Mouse (Mus musculus) forebrain, embryonic 16.5 days (tissue): ENCODE results near the gene Adcyap1r1. TPM values are rescaled to one million over a fixed set of nuclear protein-coding genes. Genes with fewer than 3 reads are reported as not detected.

ENCODE experiments used
- ATAC-seq: fragments of 200-750 bp; cut with Nextera tagmentation; 2 replicates; pipeline ENCODE4 v1.8.0; 2017; ENCODE audit warnings: mild to moderate bottlenecking, moderate library complexity
- H3K27ac ChIP-seq: fragments of 300-500 bp; sonication (generic); 2 replicates; pipeline ENCODE4 v1.5.1; 2014; ENCODE audit warnings: low read length, control low read depth
- H3K27me3 ChIP-seq: fragments of 300-500 bp; sonication (generic); replicated peaks from 2 replicates; pipeline ENCODE4 v1.6.1; 2014; ENCODE audit warnings: low read length; ENCODE audit not compliant: control insufficient read depth, insufficient read depth
- H3K36me3 ChIP-seq: fragments of 300-500 bp; sonication (generic); 2 replicates; pipeline ENCODE4 v1.6.1; 2014; ENCODE audit not compliant: control insufficient read depth, insufficient read depth
- H3K4me1 ChIP-seq: fragments of 300-500 bp; sonication (generic); replicated peaks from 2 replicates; pipeline ENCODE4 v1.6.1; 2014; ENCODE audit warnings: low read length; ENCODE audit not compliant: control insufficient read depth, insufficient read depth
- H3K4me2 ChIP-seq: fragments of 300-500 bp; sonication (generic); 2 replicates; pipeline ENCODE4 v1.6.1; 2014; ENCODE audit warnings: mild to moderate bottlenecking, low read length, control low read depth
- H3K4me3 ChIP-seq: fragments of 300-500 bp; sonication (generic); replicated peaks from 2 replicates; pipeline ENCODE4 v1.5.1; 2014; ENCODE audit warnings: mild to moderate bottlenecking, low read length, control low read depth
- H3K9ac ChIP-seq: fragments of 300-500 bp; sonication (generic); replicated peaks from 2 replicates; pipeline ENCODE4 v1.6.1; 2014; ENCODE audit warnings: low read depth, low read length, control low read depth
- H3K9me3 ChIP-seq: fragments of 300-500 bp; sonication (generic); 2 replicates; pipeline ENCODE4 v1.6.1; 2016; ENCODE audit warnings: low read length; ENCODE audit not compliant: control insufficient read depth
- WGBS: fragments of 180-500 bp; shearing (Covaris S2); extraction: QIAGEN DNeasy Blood & Tissue Kit; methylation state at CpG from one replicate; pipeline ENCODE4 v1.1.7; 2014; 5-methylcytosine and 5-hydroxymethylcytosine counted together
- polyA plus RNA-seq: library from polyadenylated mRNA; unstranded; fragments of >200 nt; fragmentation: Nextera tagmentation; extraction: Ambion mirVana; gene quantifications from 2 replicates; pipeline ENCODE4 v1.2.1, GENCODE M21; 2015

Adcyap1r1 gene
- polyA plus RNA-seq, 1 experiment from 2014 or later = 37.9 TPM

- Histone ChIP-seq H3K27ac (peak overlapping the region; percentile 80), H3K4me1 (peaks cover 22% of the 10 kb centered on the region), H3K4me3 (no peak overlapping the region), H3K4me2 (no peak overlapping the region), H3K9me3 (no peaks in the 10 kb centered on the region), H3K27me3 (no peaks in the 10 kb centered on the region), H3K9ac (0 out of 2 replicates have a peak overlapping the region, but pooled peaks have one; percentile 14), H3K36me3 (0 out of 2 replicates have a peak, but pooled peaks cover 3% of the 10 kb centered on the region)
- ATAC-seq = no peak
- WGBS = 65% methylated on average over 7 of the region's 7 CpGs
Measured at GRCm38 (mm10) chr6:55483360-55483759, 31.6 kb downstream of the Adcyap1r1 start.

GRCm38 (mm10) chr6:55484224-55484623, 32.4 kb downstream of the Adcyap1r1 start:
- Histone ChIP-seq H3K27ac (peak overlapping the region; percentile 80), H3K4me2 (0 out of 2 replicates have a peak overlapping the region, but pooled peaks have one; percentile 11), H3K4me3 (no peak overlapping the region), H3K9me3 (no peaks in the 10 kb centered on the region), H3K36me3 (0 out of 2 replicates have a peak, but pooled peaks cover 3% of the 10 kb centered on the region), H3K27me3 (no peaks in the 10 kb centered on the region), H3K9ac (peak overlapping the region; percentile 7; the same call in 1 of the 2 replicates), H3K4me1 (peaks cover 22% of the 10 kb centered on the region)
- WGBS = 1% methylated on average over 4 of the region's 4 CpGs
- ATAC-seq = peak; percentile 89

- H3K27me3 ChIP-seq = no peaks in the 10 kb centered on the region
- 72% methylated on average over 4 of the region's 4 CpGs for WGBS
- H3K36me3 ChIP-seq = 0 out of 2 replicates have a peak, but pooled peaks cover 3% of the 10 kb centered on the region
- no peak overlapping the region for H3K9ac ChIP-seq
- peak; percentile 18; the same call in 1 of the 2 replicates for ATAC-seq
- H3K27ac ChIP-seq = no peak overlapping the region
- peaks cover 22% of the 10 kb centered on the region for H3K4me1 ChIP-seq
- H3K9me3 ChIP-seq = no peaks in the 10 kb centered on the region
- no peak overlapping the region for H3K4me2 ChIP-seq
- H3K4me3 ChIP-seq = no peak overlapping the region
Measured at GRCm38 (mm10) chr6:55485216-55485615, 33.4 kb downstream of the Adcyap1r1 start.

- no peak overlapping the region for H3K27ac ChIP-seq
- WGBS = 59% methylated on average over 6 of the region's 6 CpGs
- H3K9me3 ChIP-seq = no peaks in the 10 kb centered on the region
- H3K4me2 ChIP-seq = no peak overlapping the region
- peaks cover 20% of the 10 kb centered on the region for H3K4me1 ChIP-seq
- H3K27me3 ChIP-seq = no peaks in the 10 kb centered on the region
- no peak overlapping the region for H3K9ac ChIP-seq
- peaks cover 3% of the 10 kb centered on the region; the same call in 1 of the 2 replicates for H3K36me3 ChIP-seq
- no peak overlapping the region for H3K4me3 ChIP-seq
- ATAC-seq = no peak
Measured at GRCm38 (mm10) chr6:55487726-55488125, 35.9 kb downstream of the Adcyap1r1 start.

- no peaks in the 10 kb centered on the region for H3K4me1 ChIP-seq
- no peak overlapping the region for H3K4me3 ChIP-seq
- peaks cover 20% of the 10 kb centered on the region for H3K36me3 ChIP-seq
- H3K9me3 ChIP-seq = no peaks in the 10 kb centered on the region
- no peak overlapping the region for H3K9ac ChIP-seq
- H3K27ac ChIP-seq = no peak overlapping the region
- ATAC-seq = no peak
- no peaks in the 10 kb centered on the region for H3K27me3 ChIP-seq
- H3K4me2 ChIP-seq = no peak overlapping the region
- WGBS = 90% methylated on average over 4 of the region's 4 CpGs
Measured at GRCm38 (mm10) chr6:55496201-55496600, 44.4 kb downstream of the Adcyap1r1 start.

- Histone ChIP-seq H3K27ac (no peak overlapping the region), H3K4me3 (no peak overlapping the region), H3K9me3 (no peaks in the 10 kb centered on the region), H3K27me3 (no peaks in the 10 kb centered on the region), H3K4me2 (no peak overlapping the region), H3K4me1 (no peaks in the 10 kb centered on the region), H3K36me3 (peaks cover 19% of the 10 kb centered on the region), H3K9ac (no peak overlapping the region)
- ATAC-seq = no peak
Measured at GRCm38 (mm10) chr6:55498753-55499152, 47.0 kb downstream of the Adcyap1r1 start.

GRCm38 (mm10) chr6:55501061-55501460, 49.3 kb downstream of the Adcyap1r1 start:
- WGBS = 79% methylated on average over 6 of the region's 6 CpGs
- Histone ChIP-seq H3K9me3 (no peaks in the 10 kb centered on the region), H3K4me3 (no peak overlapping the region), H3K36me3 (peaks cover 12% of the 10 kb centered on the region), H3K4me1 (no peaks in the 10 kb centered on the region), H3K27me3 (no peaks in the 10 kb centered on the region), H3K9ac (no peak overlapping the region), H3K27ac (no peak overlapping the region), H3K4me2 (no peak overlapping the region)
- no peak for ATAC-seq

- 71% methylated on average over 7 of the region's 7 CpGs for WGBS
- Histone ChIP-seq H3K4me2 (no peak overlapping the region), H3K4me3 (no peak overlapping the region), H3K36me3 (peaks cover 4% of the 10 kb centered on the region), H3K27me3 (no peaks in the 10 kb centered on the region), H3K27ac (no peak overlapping the region), H3K4me1 (no peaks in the 10 kb centered on the region), H3K9me3 (no peaks in the 10 kb centered on the region), H3K9ac (no peak overlapping the region)
- no peak for ATAC-seq
Measured at GRCm38 (mm10) chr6:55502309-55502708, 50.5 kb downstream of the Adcyap1r1 start.

- H3K4me2 ChIP-seq = no peak overlapping the region
- no peaks in the 10 kb centered on the region for H3K4me1 ChIP-seq
- H3K9ac ChIP-seq = no peak overlapping the region
- 87% methylated on average over 2 of the region's 2 CpGs for WGBS
- peak; percentile 84 for ATAC-seq
- H3K27me3 ChIP-seq = no peaks in the 10 kb centered on the region
- H3K9me3 ChIP-seq = no peaks in the 10 kb centered on the region
- H3K4me3 ChIP-seq = no peak overlapping the region
- no peaks in the 10 kb centered on the region for H3K36me3 ChIP-seq
- no peak overlapping the region for H3K27ac ChIP-seq
Measured at GRCm38 (mm10) chr6:55504797-55505488, 53.2 kb downstream of the Adcyap1r1 start.
